Mouse (Mus musculus): Measurements from ENCODE around the gene Smg6. TPM values are rescaled to one million over a fixed set of nuclear protein-coding genes. Genes with fewer than 3 reads are reported as not detected.

The Smg6 gene
- 18.2 and 19.9 TPM in 2 replicates for total RNA-seq (2012; rRNA removed)

DNA sequence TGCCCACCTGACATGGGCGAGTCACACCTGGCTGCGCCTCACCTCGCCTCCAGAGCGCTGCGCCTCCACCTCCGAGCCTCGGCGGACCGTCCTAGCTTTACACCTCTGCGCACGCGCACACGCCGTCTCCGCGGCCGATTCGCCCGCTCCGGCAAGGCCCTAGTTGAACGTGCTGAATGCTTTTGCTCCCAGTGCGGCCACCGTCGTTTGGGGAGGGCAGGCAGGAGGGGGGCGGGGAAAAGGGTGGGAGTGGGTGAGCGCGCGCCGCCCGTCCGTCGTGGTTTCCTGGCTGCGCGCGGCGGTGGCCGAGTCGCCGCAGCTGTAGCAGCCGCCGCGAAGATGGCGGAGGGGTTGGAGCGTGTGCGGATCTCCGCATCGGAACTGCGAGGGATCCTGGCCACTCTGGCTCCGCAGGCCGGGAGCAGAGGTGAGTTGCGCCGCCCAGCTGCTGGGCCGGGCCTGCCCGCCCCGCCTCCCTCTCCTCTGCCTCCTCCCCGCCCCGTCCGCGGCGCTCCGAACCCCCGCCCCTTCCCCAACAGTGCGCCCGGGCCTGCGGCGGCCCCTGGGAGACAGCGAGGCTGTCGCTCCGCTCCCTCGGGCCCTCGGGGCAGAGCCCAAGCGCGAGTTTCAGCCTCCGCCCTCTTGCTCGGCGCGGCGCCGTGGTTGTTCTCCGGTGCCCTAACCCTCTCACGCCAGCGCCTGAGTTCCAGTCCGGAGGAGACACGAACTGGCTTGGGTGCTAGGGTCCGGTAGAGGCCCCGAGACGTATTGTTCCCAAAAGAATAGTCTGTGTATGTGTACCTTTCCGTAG lies at the start of gene Smg6, which contains the start of gene Srr:
Gene Smg6, plus strand, starts transcription at position 247 of the 811 bp plus-strand sequence.
Gene Srr, minus strand, starts transcription at position 372 of the 811 bp plus-strand sequence.
- Histone ChIP-seq H3K4me1 (ENCODE audit: control insufficient read depth in 2 of 2, insufficient read depth in 2 of 2, low read length in 2 of 2, poor library complexity in 1 of 2) (peaks cover 2 to 5% of the 10 kb centered on the region in 2 experiments; a peak in 3 of 4 replicates), H3K9me3 (ENCODE audit: control insufficient read depth, insufficient read depth, low read depth, low read length) (no peaks in the 10 kb centered on the region), H3K4me3 (ENCODE audit: insufficient read depth in 1 of 2, low read depth in 1 of 2, low read length in 2 of 2, poor library complexity in 1 of 2, severe bottlenecking in 1 of 2) (peak within 1 kb of the TSS; percentile 94 to 95), H3K9ac (ENCODE audit: insufficient read depth, low read depth, low read length, poor library complexity, severe bottlenecking) (peak within 1 kb of the TSS; percentile 96), H3K36me3 (ENCODE audit: control insufficient read depth, insufficient read depth, low read length, poor library complexity, severe bottlenecking) (peaks cover 1% of the 10 kb centered on the region; the same call in 1 of the 2 replicates), H3K27ac (ENCODE audit: insufficient read depth, low read depth, low read length, poor library complexity, severe bottlenecking) (peak within 1 kb of the TSS; percentile 93)
- in situ Hi-C loops (cut with MboI; ENCODE audit: low sequenced_read_pairs in 2 of 2, unreplicated experiment in 2 of 2): no loop called here
- peak; percentile 95 for DNase-seq (ENCODE audit: low read depth, low spot score)
- TF ChIP-seq ZC3H11A (IDR thresholded peaks at IDR 0.05; ENCODE audit: borderline replicate concordance, low read depth, low read length) (no peak), HCFC1 (IDR thresholded peaks at IDR 0.05; ENCODE audit: borderline replicate concordance, insufficient read depth, low read length) (peak; percentile 71)

DNA sequence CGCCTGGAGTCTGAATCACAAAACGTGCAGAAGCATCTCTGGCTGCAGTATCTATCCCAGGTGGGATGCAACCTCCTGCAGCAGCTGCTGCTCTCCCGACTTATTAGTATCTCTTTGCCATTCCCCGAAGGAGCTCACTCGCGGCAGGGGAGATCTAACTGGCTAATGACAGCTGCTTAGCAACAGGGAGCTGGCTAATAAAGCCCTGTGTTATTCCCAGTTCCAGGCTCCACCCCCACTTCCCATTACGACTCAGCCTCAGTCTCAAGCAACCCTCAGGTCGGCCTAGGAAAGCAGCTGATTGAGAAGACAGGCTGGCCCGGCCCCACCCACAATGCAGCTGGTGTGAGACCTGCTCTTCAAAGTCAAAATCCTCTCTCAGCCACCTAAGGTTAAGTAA lies 48.8 kb upstream of the Smg6 start:
- TF ChIP-seq ZC3H11A (IDR thresholded peaks at IDR 0.05; ENCODE audit: borderline replicate concordance, low read depth, low read length): no peak
- TF ChIP-seq ZNF384 (IDR thresholded peaks at IDR 0.05; ENCODE audit: low read depth, low read length): no peak
- TF ChIP-seq MAFK (IDR thresholded peaks at IDR 0.05; ENCODE audit: insufficient read depth, low read depth, low read length): no peak
- no peak for TF ChIP-seq CHD2 (IDR thresholded peaks at IDR 0.05; ENCODE audit: low read depth, low read length)
- TF ChIP-seq HCFC1 (IDR thresholded peaks at IDR 0.05; ENCODE audit: borderline replicate concordance, insufficient read depth, low read length): no peak
- no peaks in the 10 kb centered on the region for H3K9me3 ChIP-seq (ENCODE audit: control insufficient read depth, insufficient read depth, low read depth, low read length)
- in situ Hi-C loops (cut with MboI; ENCODE audit: low sequenced_read_pairs in 2 of 2, unreplicated experiment in 2 of 2): no loop called here
- H3K4me1 ChIP-seq (ENCODE audit: control insufficient read depth in 2 of 2, insufficient read depth in 2 of 2, low read length in 2 of 2, poor library complexity in 1 of 2): peaks cover 0 to 14% of the 10 kb centered on the region in 2 experiments; a peak in 2 of 4 replicates
- no peaks in the 10 kb centered on the region for H3K36me3 ChIP-seq (ENCODE audit: control insufficient read depth, insufficient read depth, low read length, poor library complexity, severe bottlenecking)
- no peak overlapping the region for H3K27ac ChIP-seq (ENCODE audit: insufficient read depth, low read depth, low read length, poor library complexity, severe bottlenecking)
- H3K4me3 ChIP-seq (ENCODE audit: insufficient read depth in 1 of 2, low read depth in 1 of 2, low read length in 2 of 2, poor library complexity in 1 of 2, severe bottlenecking in 1 of 2): no peak overlapping the region
- DNase-seq (ENCODE audit: low read depth, low spot score): peak; percentile 81
- H3K9ac ChIP-seq (ENCODE audit: insufficient read depth, low read depth, low read length, poor library complexity, severe bottlenecking): no peak overlapping the region

DNA sequence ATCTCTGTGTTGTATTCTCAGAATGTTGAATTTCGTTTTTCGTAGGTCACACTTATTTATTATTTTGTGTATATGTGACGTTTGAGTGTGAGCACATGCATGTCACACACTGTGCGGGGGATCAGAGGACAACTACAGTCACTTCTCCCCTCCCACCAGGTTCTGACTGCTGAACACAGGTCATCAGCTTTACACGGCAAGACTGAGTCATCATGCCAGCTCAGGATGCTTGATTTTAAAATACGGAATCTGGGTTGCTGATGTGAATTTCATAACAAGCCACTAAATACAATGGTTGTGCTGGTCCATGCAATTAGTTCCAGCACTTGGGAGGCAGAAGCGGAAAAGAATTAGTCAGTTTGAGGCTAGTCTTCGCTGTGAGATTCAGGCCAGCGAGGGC lies 44.6 kb upstream of the Smg6 start:
- in situ Hi-C loops (cut with MboI; ENCODE audit: low sequenced_read_pairs in 2 of 2, unreplicated experiment in 2 of 2): no loop called here
- no peak overlapping the region for H3K27ac ChIP-seq (ENCODE audit: insufficient read depth, low read depth, low read length, poor library complexity, severe bottlenecking)

GRCm38 (mm10) chr11:74881979-74882378 lies 43.6 kb upstream of the Smg6 start:
- H3K9ac ChIP-seq (ENCODE audit: insufficient read depth, low read depth, low read length, poor library complexity, severe bottlenecking): peak overlapping the region; percentile 62
- H3K9me3 ChIP-seq (ENCODE audit: control insufficient read depth, insufficient read depth, low read depth, low read length): no peaks in the 10 kb centered on the region
- peak overlapping the region; percentile 13 to 16; a peak in 1 of 4 replicates for H3K4me3 ChIP-seq (ENCODE audit: insufficient read depth in 1 of 2, low read depth in 1 of 2, low read length in 2 of 2, poor library complexity in 1 of 2, severe bottlenecking in 1 of 2)
- no peak for DNase-seq (ENCODE audit: low read depth, low spot score)
- TF ChIP-seq HCFC1 (IDR thresholded peaks at IDR 0.05; ENCODE audit: borderline replicate concordance, insufficient read depth, low read length): no peak
- no peak for TF ChIP-seq MAFK (IDR thresholded peaks at IDR 0.05; ENCODE audit: insufficient read depth, low read depth, low read length)
- TF ChIP-seq ZNF384 (IDR thresholded peaks at IDR 0.05; ENCODE audit: low read depth, low read length): no peak
- no peak for TF ChIP-seq CHD2 (IDR thresholded peaks at IDR 0.05; ENCODE audit: low read depth, low read length)
- TF ChIP-seq ZC3H11A (IDR thresholded peaks at IDR 0.05; ENCODE audit: borderline replicate concordance, low read depth, low read length): no peak
- no peaks in the 10 kb centered on the region for H3K36me3 ChIP-seq (ENCODE audit: control insufficient read depth, insufficient read depth, low read length, poor library complexity, severe bottlenecking)
- no peak overlapping the region for H3K27ac ChIP-seq (ENCODE audit: insufficient read depth, low read depth, low read length, poor library complexity, severe bottlenecking)
- in situ Hi-C loops (cut with MboI; ENCODE audit: low sequenced_read_pairs in 2 of 2, unreplicated experiment in 2 of 2): no loop called here
- peaks cover 1 to 2% of the 10 kb centered on the region in 2 experiments; a peak in 2 of 4 replicates for H3K4me1 ChIP-seq (ENCODE audit: control insufficient read depth in 2 of 2, insufficient read depth in 2 of 2, low read length in 2 of 2, poor library complexity in 1 of 2)

More for the DNA sequence above, 44.6 kb upstream of the Smg6 start:
- Histone ChIP-seq H3K9me3 (ENCODE audit: control insufficient read depth, insufficient read depth, low read depth, low read length) (no peaks in the 10 kb centered on the region), H3K4me1 (ENCODE audit: control insufficient read depth in 2 of 2, insufficient read depth in 2 of 2, low read length in 2 of 2, poor library complexity in 1 of 2) (peaks cover 1 to 8% of the 10 kb centered on the region in 2 experiments; a peak in 2 of 4 replicates), H3K4me3 (ENCODE audit: insufficient read depth in 1 of 2, low read depth in 1 of 2, low read length in 2 of 2, poor library complexity in 1 of 2, severe bottlenecking in 1 of 2) (no peak overlapping the region), H3K9ac (ENCODE audit: insufficient read depth, low read depth, low read length, poor library complexity, severe bottlenecking) (no peak overlapping the region), H3K36me3 (ENCODE audit: control insufficient read depth, insufficient read depth, low read length, poor library complexity, severe bottlenecking) (no peaks in the 10 kb centered on the region)
- TF ChIP-seq ZNF384 (IDR thresholded peaks at IDR 0.05; ENCODE audit: low read depth, low read length): no peak
- TF ChIP-seq MAFK (IDR thresholded peaks at IDR 0.05; ENCODE audit: insufficient read depth, low read depth, low read length): no peak
- TF ChIP-seq ZC3H11A (IDR thresholded peaks at IDR 0.05; ENCODE audit: borderline replicate concordance, low read depth, low read length): no peak
- TF ChIP-seq HCFC1 (IDR thresholded peaks at IDR 0.05; ENCODE audit: borderline replicate concordance, insufficient read depth, low read length): no peak
- TF ChIP-seq CHD2 (IDR thresholded peaks at IDR 0.05; ENCODE audit: low read depth, low read length): no peak
- DNase-seq (ENCODE audit: low read depth, low spot score): no peak
